Mouse (Mus musculus) large intestine, adult 2 months (tissue): ENCODE results near the gene Lyrm9. TPM values are rescaled to one million over a fixed set of nuclear protein-coding genes. Genes with fewer than 3 reads are reported as not detected.
"Not testable (repeated sequence)": the region's sequence is repeated elsewhere in the genome, so short reads cannot be mapped to it uniquely, and the experiment has no call there.

Experiments used
- DNase-seq: peaks from one replicate; pipeline ENCODE4 v3.0.0-alpha.2; 2012; ENCODE audit warnings: low read depth, low spot score
- WGBS: fragments of 180-500 bp; shearing (Covaris S2); methylation state at CpG from one replicate; pipeline ENCODE4 v1.1.7; 2018; 5-methylcytosine and 5-hydroxymethylcytosine counted together
- polyA plus RNA-seq: library from polyadenylated mRNA; depleted of rRNA; stranded (reverse); fragments of >200 nt; gene quantifications from 2 replicates; pipeline ENCODE4 v1.2.3, GENCODE M21; 2012

The Lyrm9 gene
- polyA plus RNA-seq, 1 experiment = 18.7 TPM

GRCm38 (mm10) chr11:78841987-78842386, 15.6 kb downstream of the Lyrm9 start:
- 95% methylated on average over 8 of the region's 8 CpGs for WGBS
- DNase-seq = no peak

GRCm38 (mm10) chr11:78846620-78847019, 20.2 kb downstream of the Lyrm9 start:
- WGBS = 76% methylated on average over 4 of the region's 4 CpGs
- no peak for DNase-seq

GRCm38 (mm10) chr11:78847884-78848848, 21.8 kb downstream of the Lyrm9 start:
- no peak for DNase-seq
- 19% methylated on average over 7 of the region's 7 CpGs for WGBS

DNA sequence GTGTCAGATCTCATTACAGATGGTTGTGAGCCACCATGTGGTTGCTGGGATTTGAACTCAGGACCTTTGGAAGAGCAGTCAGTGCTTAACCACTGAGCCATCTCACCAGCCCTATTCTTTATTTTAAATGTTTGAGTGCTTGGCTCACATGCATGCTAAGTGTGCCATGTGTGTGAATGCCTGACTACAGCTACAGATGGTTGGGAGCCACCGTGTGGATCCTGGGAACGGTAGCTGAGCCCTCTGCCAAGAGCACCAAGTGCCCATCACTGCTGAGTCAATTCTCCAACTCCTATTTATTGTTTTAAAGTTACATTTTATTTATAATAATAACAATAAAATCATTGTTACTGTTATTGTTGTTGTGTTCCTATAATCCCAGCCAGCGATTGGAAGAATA, 23.5 kb downstream of the Lyrm9 start:
- 76% methylated on average over 3 of the region's 3 CpGs for WGBS
- no peak for DNase-seq

DNA sequence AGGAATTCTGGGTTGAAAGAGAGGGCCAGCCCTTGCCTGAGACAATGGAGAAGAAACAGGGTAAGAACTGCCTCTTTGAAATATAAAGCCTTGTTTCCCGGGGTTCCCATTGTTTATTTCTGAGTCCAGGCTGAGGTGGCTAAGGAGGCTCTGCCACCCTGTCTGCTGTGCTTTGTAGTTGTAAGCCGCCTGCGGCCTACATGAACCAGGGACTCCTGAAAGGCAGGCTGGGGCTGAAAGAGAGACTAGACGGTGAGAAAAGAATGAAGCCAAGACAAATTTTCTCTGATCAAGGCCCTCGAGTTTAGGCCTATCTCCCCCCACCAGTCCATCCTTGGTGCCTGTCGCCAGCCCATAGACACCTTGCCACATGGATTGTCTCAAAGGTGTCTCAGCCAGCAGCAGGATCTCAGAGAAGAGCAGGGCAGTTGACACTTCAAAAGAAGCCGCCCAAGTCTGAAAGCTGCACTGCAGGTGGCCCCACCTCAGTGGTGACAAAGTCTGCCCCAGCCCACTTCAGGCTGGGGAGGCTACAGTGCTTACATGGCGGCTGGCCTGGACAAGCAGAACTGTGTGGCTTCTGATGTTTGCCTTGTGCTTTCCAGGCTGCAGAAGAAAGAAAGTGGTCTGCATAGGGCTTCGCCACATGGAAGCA, 25.0 kb downstream of the Lyrm9 start:
- 30% methylated on average over 9 of the region's 9 CpGs for WGBS
- no peak for DNase-seq

- DNase-seq = no peak
- 44% methylated on average over 6 of the region's 6 CpGs for WGBS
These were observed 25.5 kb downstream of the Lyrm9 start for GRCm38 (mm10) chr11:78851871-78852265.

- DNase-seq = no peak
- 76% methylated on average over 11 of the region's 11 CpGs for WGBS
These were observed 26.1 kb downstream of the Lyrm9 start for GRCm38 (mm10) chr11:78852529-78852928.

GRCm38 (mm10) chr11:78856310-78856709, 29.9 kb downstream of the Lyrm9 start:
- WGBS = 6% methylated on average over 7 of the region's 7 CpGs
- DNase-seq = peak; percentile 69

DNA sequence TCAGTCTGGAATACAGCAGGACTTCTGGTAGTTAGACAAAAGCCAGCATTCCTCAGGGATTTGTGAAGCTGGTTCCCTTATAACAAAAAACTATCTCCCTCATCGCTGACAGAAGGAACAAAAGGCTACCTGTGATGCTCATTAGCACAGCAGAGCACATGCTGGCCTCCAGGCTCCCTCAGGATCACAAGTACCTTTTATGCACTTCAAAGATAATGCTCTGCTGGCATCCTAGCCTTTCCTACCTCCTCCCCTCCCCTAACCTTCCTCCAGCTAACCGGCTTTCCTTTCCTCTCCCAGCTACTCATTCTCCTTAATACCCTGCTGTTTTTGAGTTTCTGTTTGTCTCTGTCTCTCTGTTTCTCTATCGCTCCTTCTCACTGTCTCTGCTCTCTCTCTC, 31.2 kb downstream of the Lyrm9 start:
- 61% methylated on average over 3 of the region's 3 CpGs for WGBS
- DNase-seq = no peak

DNA sequence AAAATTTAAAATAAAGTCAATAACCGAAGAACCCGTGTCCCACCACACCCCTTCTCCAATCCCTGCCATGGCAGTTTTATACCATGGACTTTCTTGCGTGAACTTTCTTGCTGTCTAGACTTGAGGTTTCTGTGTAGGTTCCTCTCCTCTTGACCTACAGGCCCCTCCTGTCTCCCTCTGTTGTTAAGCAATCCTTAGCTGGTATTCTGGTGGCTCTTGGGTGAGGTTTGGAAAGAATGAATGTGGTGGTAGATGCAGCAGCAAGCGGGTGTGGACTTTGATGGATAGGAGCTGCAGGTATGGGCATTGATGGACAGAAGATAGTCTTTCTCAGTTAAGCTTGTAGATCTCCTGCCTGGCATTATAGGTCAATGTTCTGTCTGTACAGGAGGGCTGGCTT, 37.5 kb downstream of the Lyrm9 start:
- WGBS = 97% methylated on average over 4 of the region's 4 CpGs

GRCm38 (mm10) chr11:78864567-78865278, 38.3 kb downstream of the Lyrm9 start:
- WGBS = 63% methylated on average over 5 of the region's 5 CpGs

More for the DNA sequence above, 37.5 kb downstream of the Lyrm9 start:
- DNase-seq = no peak

DNA sequence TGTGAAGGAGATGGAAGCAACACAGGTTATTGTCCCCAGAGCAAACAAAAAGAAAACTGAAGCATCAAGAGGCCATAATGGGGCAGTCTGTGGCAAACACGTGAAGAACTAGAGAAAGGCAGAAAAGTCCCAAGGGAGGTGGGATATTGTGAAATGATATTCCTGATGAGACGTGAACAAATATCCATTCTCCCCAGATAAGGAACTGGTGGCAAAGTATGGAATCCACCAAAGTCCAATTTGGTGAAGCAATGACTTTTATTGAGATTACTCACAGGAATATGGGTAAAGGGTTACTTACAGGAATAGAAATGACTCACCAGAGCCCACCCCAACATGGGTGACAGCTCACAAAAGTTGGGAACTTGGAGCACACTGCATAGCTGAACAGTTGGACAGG, 38.9 kb downstream of the Lyrm9 start:
- 44% methylated on average over 2 of the region's 2 CpGs for WGBS
- DNase-seq = no peak

More at GRCm38 (mm10) chr11:78864567-78865278, 38.3 kb downstream of the Lyrm9 start:
- DNase-seq = no peak

DNA sequence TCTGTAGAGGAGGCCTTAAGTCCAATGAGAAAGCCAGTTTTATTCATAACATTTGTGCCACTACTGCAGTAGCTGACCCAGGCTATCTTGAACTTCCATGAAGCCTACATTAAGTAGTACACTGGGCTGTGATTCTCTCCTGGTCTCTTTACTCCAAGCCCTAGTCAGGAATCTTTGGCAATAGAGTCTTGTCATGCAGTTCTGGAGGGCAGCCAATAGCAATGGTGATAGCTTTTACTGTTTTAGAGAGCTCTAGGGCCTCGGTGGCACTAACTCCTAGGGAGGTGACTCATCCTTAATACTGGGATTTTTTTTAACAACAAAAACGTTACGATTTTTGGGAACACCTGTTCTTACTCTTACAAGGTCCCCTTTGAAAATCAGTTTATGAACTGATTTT, 40.1 kb downstream of the Lyrm9 start:
- no peak for DNase-seq
- 20% methylated on average over 3 of the region's 3 CpGs for WGBS

DNA sequence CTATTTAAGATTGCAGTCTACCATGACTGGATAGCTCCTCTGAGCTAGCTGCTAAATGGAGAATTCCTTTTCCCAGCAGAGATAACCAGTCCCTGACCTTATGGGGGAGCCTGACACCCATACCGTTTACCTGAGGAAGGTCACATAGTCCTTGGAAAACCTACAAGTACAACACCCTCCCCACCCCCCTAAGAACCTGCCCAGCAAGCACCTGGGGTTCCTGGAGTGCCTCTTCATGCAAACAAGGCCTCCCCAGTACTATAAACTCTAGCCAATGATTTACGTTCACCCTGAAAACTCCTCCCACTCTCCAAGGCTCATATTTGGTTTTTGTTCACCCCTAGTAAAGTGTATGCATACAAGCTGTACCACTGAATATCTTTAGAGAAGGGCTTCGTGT, 41.3 kb downstream of the Lyrm9 start:
- DNase-seq = no peak
- WGBS = 24% methylated on average over 3 of the region's 3 CpGs

DNA sequence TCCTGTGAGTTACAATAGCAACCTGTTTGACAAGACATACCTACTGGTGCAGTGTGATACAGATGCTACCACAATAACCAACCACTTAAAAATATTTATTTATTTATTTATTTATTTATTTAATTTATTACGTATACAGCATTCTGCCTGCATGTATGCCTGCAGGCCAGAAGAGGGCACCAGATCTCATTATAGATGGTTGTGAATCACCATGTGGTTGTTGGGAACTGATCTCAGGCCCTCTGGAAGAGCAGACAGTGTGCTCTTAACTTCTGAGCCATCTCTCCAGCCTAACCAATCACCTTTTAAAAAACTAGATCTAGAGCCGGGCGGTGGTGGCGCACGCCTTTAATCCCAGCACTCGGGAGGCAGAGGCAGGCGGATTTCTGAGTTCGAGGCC, 42.8 kb downstream of the Lyrm9 start:
- DNase-seq = not testable (repeated sequence)
- WGBS = 97% methylated on average over 8 of the region's 8 CpGs

DNA sequence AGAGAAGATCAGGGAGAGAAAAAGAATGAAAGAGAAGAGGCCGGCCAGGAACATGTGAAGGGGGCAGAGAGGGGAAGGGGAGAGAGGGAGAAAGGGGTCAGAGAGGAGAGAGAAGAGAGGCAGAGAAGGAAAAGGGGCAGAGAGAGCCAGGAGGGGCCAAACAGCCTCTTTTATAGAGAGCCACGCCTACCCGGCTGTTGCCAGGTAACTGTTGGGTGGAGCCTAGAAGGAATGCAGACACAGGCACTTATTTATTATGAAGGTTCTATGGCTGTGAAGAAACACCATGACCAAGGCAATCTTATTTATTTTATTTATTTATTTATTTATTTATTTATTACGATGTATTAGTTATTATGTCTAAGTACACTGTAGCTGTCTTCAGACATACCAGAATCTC, 44.5 kb downstream of the Lyrm9 start:
- DNase-seq = no peak
- 59% methylated on average over 4 of the region's 4 CpGs for WGBS

DNA sequence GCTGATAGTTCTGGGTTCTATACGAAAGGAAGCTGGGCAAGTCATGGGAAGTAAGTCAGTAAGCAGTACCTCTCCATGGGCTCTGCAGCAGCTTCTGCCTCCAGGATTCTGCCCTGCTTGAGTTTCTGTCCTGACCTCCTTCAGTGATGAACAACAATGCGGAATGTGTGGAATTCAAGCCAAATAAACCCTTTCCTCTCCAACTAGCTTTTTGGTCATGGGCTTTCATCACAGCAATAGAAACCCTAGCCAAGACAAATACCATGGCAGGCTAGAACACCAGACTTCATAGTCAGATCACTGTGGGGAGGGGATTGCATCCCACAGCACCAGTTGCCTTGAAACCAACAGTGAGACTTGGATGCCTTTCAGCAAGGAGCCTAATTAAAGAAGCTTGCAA, 46.4 kb downstream of the Lyrm9 start:
- WGBS = 68% methylated on average over 2 of the region's 2 CpGs
- no peak for DNase-seq

DNA sequence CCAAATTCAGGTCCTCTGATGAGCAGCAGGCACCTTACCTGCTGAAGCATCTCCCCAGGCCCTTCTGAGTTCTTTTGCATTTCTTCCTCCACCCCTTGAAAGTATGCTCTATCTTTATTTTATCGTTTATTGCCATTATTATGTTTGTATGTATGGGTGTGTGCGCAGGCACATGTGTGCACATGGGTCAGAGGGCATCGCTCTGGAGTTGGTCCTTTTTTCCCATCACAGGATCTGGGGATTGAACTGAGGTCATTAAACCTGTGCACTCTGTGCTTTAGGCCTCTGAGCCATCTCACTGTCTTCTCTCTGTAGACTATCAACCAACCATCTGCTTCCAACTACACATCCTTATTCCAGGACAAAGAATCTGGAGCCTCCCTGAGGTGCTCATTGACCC, 53.3 kb downstream of the Lyrm9 start:
- 37% methylated on average over 3 of the region's 3 CpGs for WGBS
- peak; percentile 64 for DNase-seq

DNA sequence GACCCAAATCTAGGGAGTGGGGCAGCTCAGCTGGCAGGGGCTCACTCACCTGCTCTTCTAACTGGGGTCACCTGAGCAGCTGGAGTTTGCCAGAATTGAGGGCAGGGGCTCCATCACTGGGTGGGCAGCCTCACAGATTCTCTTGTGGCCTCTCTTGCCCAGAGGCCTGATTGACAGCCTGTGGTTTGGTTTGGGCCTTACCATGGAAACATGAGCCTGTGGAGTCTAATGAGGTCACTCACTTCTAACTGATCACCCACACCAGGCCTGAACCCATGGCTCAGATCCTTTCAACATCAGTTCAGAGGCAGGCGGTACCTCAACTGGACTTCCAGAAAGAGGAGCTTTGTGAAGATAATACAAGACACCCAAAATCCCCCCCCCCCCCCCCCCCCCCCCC, 60.3 kb downstream of the Lyrm9 start:
- 75% methylated on average over 1 of the region's 1 CpGs for WGBS
- DNase-seq = no peak
